15 mouse cellular contexts compared by ENCODE assay signal in genomic region chr11:59313029-59313811, GRCm38 (mm10). TPM values are rescaled to one million over a fixed set of nuclear protein-coding genes. Genes with fewer than 3 reads are reported as not detected.
DNase-seq lines count a peak whose midpoint lies in the region; ATAC-seq and TF ChIP-seq lines count a peak whose summit lies in the region.
"Had no signal": no experiment of that assay in that cellular context is flagged by ENCODE, and none has a peak within 500 bp of the region (broad histone marks: within the 10 kb centered on the region; RNA-seq: fewer than 3 reads in every experiment).

No protein-coding gene starts in this region.

- no peaks in the 10 kb centered on the region for H3K4me1 ChIP-seq in lung, postnatal 0 days (ENCODE audit: insufficient read depth, low read depth, low read length)
- H3K4me1 ChIP-seq in embryonic facial prominence, embryonic 13.5 days, result peaks cover 87% of the 10 kb centered on the region

- TF ChIP-seq EP300 in lung, postnatal 0 days (IDR thresholded peaks at IDR 0.05), result no peak

- H3K4me2 ChIP-seq in lung, postnatal 0 days (replicated peaks; ENCODE audit: low read depth, low read length), result no peak overlapping the region
- H3K4me2 ChIP-seq in embryonic facial prominence, embryonic 13.5 days, result peak overlapping the region; percentile 16; the same call in 1 of the 2 replicates
- H3K4me2 ChIP-seq: neural tube, embryonic 12.5 days had no signal

- H3K27me3 ChIP-seq in lung, postnatal 0 days (replicated peaks; ENCODE audit: insufficient read depth, low read length), result peaks cover 5% of the 10 kb centered on the region; the same call in 1 of the 2 replicates
- H3K27me3 ChIP-seq in embryonic facial prominence, embryonic 13.5 days, result peaks cover 2% of the 10 kb centered on the region

- no peak for TF ChIP-seq CTCF in lung, postnatal 0 days (IDR thresholded peaks at IDR 0.05)

- H3K9ac ChIP-seq in lung, postnatal 0 days (replicated peaks; ENCODE audit: low read depth), result no peak overlapping the region
- no peak overlapping the region for H3K9ac ChIP-seq in embryonic facial prominence, embryonic 13.5 days

- no peaks in the 10 kb centered on the region for H3K36me3 ChIP-seq in lung, postnatal 0 days (ENCODE audit: insufficient read depth, low read length)
- H3K36me3 ChIP-seq in embryonic facial prominence, embryonic 13.5 days, result no peaks in the 10 kb centered on the region
- H3K36me3 ChIP-seq: neural tube, embryonic 12.5 days had no signal

- no peaks in the 10 kb centered on the region for H3K9me3 ChIP-seq in lung, postnatal 0 days (ENCODE audit: low read length)
- H3K9me3 ChIP-seq in embryonic facial prominence, embryonic 13.5 days, result no peaks in the 10 kb centered on the region
- H3K9me3 ChIP-seq: neural tube, embryonic 12.5 days had no signal

- no peak overlapping the region for H3K27ac ChIP-seq in lung, postnatal 0 days (ENCODE audit: low read length)
- peak overlapping the region; percentile 33; the same call in 1 of the 2 replicates for H3K27ac ChIP-seq in embryonic facial prominence, embryonic 13.5 days
- H3K27ac ChIP-seq: layer of hippocampus, adult 2 months; neural tube, embryonic 12.5 days had no signal

- DNase-seq in heart, adult 11 months, result peak; percentile 89
- DNase-seq in heart, postnatal 36 days, result no peak
- DNase-seq in lung, postnatal 0 days (ENCODE audit: low spot score), result peak; percentile 67
- no peak for DNase-seq in lung, postnatal 25 days (ENCODE audit: low spot score)
- DNase-seq in left cerebral cortex, postnatal 10 days (ENCODE audit: extremely low spot score in 1 of 2, low spot score in 2 of 2), result no peak
- no peak for DNase-seq in embryo, embryonic 10 days (ENCODE audit: low spot score)
- DNase-seq: adrenal gland, adult 8-10 months; cerebellum, postnatal 36 days; thymus, postnatal 36 days had no signal

- intact Hi-C loops in heart, postnatal 36 days (cut with DNase I), result no loop called here
- intact Hi-C loops in left cerebral cortex, postnatal 10 days (cut with DNase I), result no loop called here

- peak; percentile 62 for ATAC-seq in lung, postnatal 0 days
- no peak for ATAC-seq in embryonic facial prominence, embryonic 13.5 days (ENCODE audit: insufficient number of reproducible peaks, insufficient read depth, low FRiP score, low TSS enrichment, low read depth)
- 0 out of 2 replicates have a peak, but pooled peaks have one; percentile 34 for ATAC-seq in megakaryocyte progenitor cell, adult 5-6 weeks (replicated peaks; ENCODE audit: poor library complexity)

- WGBS in lung, postnatal 0 days, result 39% methylated on average over 15 of the region's 17 CpGs
- WGBS in embryonic facial prominence, embryonic 13.5 days, result 50% methylated on average over 17 of the region's 17 CpGs

- no peak overlapping the region for H3K4me3 ChIP-seq in lung, postnatal 0 days (ENCODE audit: low read depth, low read length)
- no peak overlapping the region for H3K4me3 ChIP-seq in embryonic facial prominence, embryonic 13.5 days
- H3K4me3 ChIP-seq: layer of hippocampus, adult 2 months; neural tube, embryonic 12.5 days had no signal

RNA-seq across cellular contexts. Expression of gene Wnt9a, which starts 6.5 kb away (rescaled TPM):
- total RNA-seq in heart, postnatal 36 days (2021), result 1 to 10 TPM; 6.0 to 6.2 TPM
- polyA plus RNA-seq in lung, postnatal 0 days (2015; fragmentation: Nextera tagmentation; extraction: Ambion mirVana), result 9.7 and 10.5 TPM in 2 replicates
- 6.9 and 7.3 TPM in 2 replicates for polyA plus RNA-seq in embryonic facial prominence, embryonic 13.5 days (2015; fragmentation: Nextera tagmentation; extraction: Ambion mirVana)
- not detected in 2 replicates for total RNA-seq in megakaryocyte progenitor cell, adult 5-6 weeks (2015)
- total RNA-seq in megakaryocyte progenitor cell, adult 5-6 weeks (2017), result not detected in 2 replicates
- 10 to 100 TPM; 14.0 to 15.2 TPM for total RNA-seq in left cerebral cortex, postnatal 10 days (2021)

RNA-seq across cellular contexts. Expression of gene Wnt3a, which starts 22.7 kb away (rescaled TPM):
- not detected for total RNA-seq in heart, postnatal 36 days (2021)
- polyA plus RNA-seq in lung, postnatal 0 days (2015; fragmentation: Nextera tagmentation; extraction: Ambion mirVana), result 12.6 and 18.9 TPM in 2 replicates
- 3.7 and 4.0 TPM in 2 replicates for polyA plus RNA-seq in embryonic facial prominence, embryonic 13.5 days (2015; fragmentation: Nextera tagmentation; extraction: Ambion mirVana)
- total RNA-seq in megakaryocyte progenitor cell, adult 5-6 weeks (2015), result not detected in 2 replicates
- total RNA-seq in megakaryocyte progenitor cell, adult 5-6 weeks (2017), result not detected in 2 replicates
- total RNA-seq in left cerebral cortex, postnatal 10 days (2021), result not detected
- total RNA-seq: adrenal gland, adult 8-10 months; liver, adult 2 months had no signal
- polyA plus RNA-seq: heart, embryonic 14.5 days; liver, adult 2 months had no signal

Comparison
In these comparisons a context has a peak if more than half of its experiments do, and no peak if none do; other contexts are left out.
1. DNase-seq: peak in heart, adult 11 months (single experiment) and lung, postnatal 0 days (single experiment); none in heart, postnatal 36 days (0 of 2), lung, postnatal 25 days (single experiment), left cerebral cortex, postnatal 10 days (0 of 2) and embryo, embryonic 10 days (single experiment).
2. RNA of gene Wnt9a, which starts 6.5 kb away (total RNA-seq): 14.0 to 15.2 TPM in left cerebral cortex, postnatal 10 days and 6.0 to 6.2 TPM in heart, postnatal 36 days; not detected in megakaryocyte progenitor cell, adult 5-6 weeks; every median in the first group is over 4 times any median in the second.